Mouse (Mus musculus): ENCODE results near the gene Ints12. TPM values are rescaled to one million over a fixed set of nuclear protein-coding genes. Genes with fewer than 3 reads are reported as not detected.

Ints12 gene
- polyA plus RNA-seq, 1 experiment from 2014 or later = 20.5 TPM

Other genes with a start within 250 kb of the Ints12 start
- gene Npnt, start 141.5 kb upstream of the Ints12 start, polyA plus RNA-seq (2015; fragmentation: Nextera tagmentation; extraction: Ambion mirVana) = 28.7 and 31.5 TPM in 2 replicates
- 4.6 and 4.8 TPM in 2 replicates for gene Gstcd, start 193 bp downstream of the Ints12 start, polyA plus RNA-seq (2015; fragmentation: Nextera tagmentation; extraction: Ambion mirVana)
- gene Arhgef38, start 143.1 kb downstream of the Ints12 start, polyA plus RNA-seq (2015; fragmentation: Nextera tagmentation; extraction: Ambion mirVana) = 3.1 and 3.2 TPM in 2 replicates
- gene Ppa2, start 218.3 kb downstream of the Ints12 start, polyA plus RNA-seq (2015; fragmentation: Nextera tagmentation; extraction: Ambion mirVana) = 146 and 149 TPM in 2 replicates

Measured in intestine, embryonic 16.5 days (tissue).